Mouse (Mus musculus): Measurements from ENCODE around the gene Nkrf.

GRCm38 (mm10) chrX:36873765-36874164 is 28.9 kb downstream of the Nkrf start, which contains the start of the genes Ube2a and C330007P06Rik:
- no peak for TF ChIP-seq GATA1 (IDR thresholded peaks at IDR 0.05; ENCODE audit: low read length)
- no peak for TF ChIP-seq TAL1 (IDR thresholded peaks at IDR 0.05; ENCODE audit: low read length)
